Mouse (Mus musculus) spleen, postnatal 14 days (tissue): ENCODE measurements around the gene Psmd11.
A peak's percentile ranks its signal among the peaks of the same experiment; 100 is the strongest.

ENCODE experiments used
- DNase-seq, 2 experiments: peaks; one replicate each; pipeline ENCODE4 v3.0.0; 2021 to 2022; ENCODE audit warnings: low spot score in 2 of 2

Psmd11 gene

DNA sequence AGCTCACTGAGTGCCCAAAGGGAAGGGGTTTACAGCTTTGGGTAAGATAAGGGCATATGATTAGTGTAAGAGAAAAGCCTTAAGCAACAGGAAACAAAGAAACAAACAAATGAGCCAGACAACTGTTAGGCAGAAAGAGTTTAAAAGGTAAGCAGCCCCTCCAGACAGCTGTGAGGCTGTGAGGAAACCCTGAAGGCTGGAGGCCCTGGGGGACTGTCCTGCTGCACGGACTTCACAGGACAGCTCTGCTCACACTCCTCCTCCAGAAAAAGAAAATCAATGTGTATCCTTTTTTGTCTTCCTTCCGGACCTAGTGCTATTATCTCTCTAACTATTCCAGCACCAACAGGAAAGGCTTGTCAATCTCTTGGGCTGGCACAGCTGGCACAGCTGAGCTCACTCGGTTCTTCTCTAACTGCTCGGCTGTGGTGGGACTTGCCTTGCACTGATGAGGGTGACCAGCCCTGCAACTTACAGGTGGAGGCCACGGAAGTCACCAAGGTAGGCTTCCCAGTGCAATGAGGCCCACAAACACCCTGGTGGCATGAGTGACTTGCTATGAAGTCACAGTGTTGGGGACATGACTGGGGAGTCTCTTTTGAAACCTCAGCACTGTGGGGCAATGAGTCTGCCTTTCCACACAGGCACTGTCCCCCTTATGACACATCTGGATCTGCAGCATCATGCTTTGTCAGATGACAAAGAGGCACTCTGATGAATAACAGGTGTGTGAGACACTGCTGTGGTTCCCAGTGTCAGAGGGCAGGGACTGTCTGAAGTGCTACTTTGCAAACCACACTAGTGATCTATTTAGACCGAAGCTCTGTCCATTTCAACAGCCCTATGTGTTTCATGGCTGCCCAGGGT is 76.3 kb downstream of the Psmd11 start:
- DNase-seq, result no peak

GRCm38 (mm10) chr11:80505581-80505980 is 77.2 kb downstream of the Psmd11 start:
- no peak for DNase-seq

GRCm38 (mm10) chr11:80506483-80506882 is 78.1 kb downstream of the Psmd11 start:
- no peak for DNase-seq

DNA sequence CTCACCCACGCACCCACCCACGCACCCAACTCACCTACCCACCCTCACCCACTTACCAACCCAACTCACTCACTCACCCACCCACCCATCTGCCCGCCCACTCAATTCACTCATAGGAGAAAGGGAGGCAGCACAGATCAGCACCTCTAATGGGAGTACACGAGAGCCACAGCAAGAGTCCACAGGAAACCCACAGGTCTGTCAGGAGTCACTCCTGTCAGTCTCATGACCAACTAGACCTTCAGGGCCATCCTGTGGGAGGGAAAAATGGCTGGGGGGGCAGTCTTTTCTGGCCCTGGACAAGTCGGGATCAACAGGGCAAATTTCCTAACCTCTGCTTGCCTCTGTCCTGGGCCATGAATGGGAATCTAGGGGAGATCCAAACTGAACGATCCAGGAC is 79.4 kb downstream of the Psmd11 start:
- DNase-seq, result no peak

DNA sequence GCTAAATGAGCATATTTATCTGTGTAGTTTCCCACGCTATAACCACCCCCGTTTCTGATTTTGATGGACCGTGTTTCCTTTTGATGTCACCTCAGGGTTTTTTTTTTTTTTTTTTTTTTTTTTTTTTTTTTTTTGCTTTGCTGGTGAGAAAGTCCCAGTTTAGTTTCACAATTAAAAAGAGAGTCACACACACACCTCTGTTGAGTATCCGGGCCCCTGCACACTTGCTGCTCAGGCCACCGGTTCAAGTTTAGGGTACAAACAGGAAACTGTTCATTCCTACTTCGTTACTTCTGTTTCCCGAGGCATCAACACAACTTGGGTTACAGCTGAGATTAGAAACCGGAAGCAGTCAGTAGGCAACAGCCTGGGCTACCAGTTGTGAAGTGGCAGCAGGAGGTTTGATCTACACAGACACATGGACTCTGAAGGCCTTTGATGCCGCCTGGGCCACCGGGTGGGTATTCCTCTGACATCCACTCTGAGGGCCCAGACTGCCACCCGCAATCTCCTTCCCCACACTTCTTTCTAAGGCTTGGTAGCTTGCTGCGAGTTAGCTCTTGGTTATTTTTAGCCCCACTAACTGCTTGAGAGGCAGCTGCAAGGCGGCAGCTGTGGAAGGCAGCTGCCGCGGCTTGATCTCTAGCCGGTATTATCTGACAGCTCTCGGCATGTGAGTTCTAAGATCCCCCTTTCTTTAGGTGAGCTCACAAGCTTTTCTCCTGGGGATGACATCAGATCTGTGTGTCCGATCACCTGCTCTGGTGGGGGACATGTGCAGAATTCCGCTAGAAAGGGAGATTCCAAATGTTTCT is 80.2 kb downstream of the Psmd11 start:
- DNase-seq, result peak in 1 of 2 experiments; percentile 22

GRCm38 (mm10) chr11:80509176-80509506 is 80.7 kb downstream of the Psmd11 start:
- no peak for DNase-seq

DNA sequence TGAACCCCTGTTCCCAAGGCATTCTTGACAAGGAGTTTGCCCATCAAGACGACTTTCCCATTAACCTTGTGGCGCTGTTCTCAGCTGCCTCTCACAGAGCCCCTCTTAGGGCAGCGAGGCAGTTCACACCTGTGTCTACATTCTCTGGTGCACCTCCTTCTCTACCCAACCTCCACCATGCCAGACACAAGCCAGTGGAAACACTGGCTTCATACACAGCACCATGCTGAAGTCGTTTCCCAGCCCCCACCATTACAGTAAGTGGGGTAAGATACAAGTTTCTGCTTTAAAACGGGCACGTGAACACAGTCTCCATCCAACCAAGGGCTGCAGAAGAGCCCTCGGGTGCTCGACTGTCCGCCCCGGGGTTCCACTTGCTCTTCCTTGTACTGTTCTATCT is 81.7 kb downstream of the Psmd11 start:
- DNase-seq, result no peak

DNA sequence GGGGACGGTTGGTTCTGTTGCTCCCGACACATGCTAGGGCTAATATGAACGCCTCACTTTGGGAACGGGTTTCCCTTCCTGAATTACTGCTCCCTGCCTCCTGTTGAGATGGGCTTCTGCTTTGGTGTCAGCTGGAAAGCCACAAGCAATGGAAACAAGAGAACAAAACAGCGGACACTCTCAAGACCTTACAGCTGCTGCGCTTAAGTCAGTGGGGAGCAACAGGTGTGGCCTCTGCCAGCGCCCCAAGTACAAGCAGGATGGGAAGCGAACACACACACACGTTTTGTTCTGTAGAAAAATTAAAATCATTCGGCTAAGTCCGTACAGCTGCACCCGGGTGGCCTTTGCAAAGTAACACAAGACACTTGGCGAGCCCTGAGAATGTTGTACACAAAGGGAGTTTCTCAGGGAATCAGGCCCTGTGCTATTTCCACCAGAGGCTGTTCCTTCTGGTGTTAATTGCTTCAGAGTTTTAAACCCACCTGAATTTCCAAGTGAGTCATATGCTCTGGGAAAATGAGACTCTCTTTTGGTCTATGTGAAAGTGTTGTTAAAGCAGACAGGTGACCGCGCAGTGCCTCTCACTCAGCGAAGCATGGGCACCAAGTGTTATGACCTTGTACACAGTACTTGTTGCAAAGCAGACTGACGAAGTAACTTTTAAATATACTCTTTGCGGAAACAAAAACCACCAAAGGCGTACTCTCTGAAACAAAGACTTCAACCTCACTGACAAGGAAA is 84.1 kb downstream of the Psmd11 start:
- DNase-seq, result no peak

DNA sequence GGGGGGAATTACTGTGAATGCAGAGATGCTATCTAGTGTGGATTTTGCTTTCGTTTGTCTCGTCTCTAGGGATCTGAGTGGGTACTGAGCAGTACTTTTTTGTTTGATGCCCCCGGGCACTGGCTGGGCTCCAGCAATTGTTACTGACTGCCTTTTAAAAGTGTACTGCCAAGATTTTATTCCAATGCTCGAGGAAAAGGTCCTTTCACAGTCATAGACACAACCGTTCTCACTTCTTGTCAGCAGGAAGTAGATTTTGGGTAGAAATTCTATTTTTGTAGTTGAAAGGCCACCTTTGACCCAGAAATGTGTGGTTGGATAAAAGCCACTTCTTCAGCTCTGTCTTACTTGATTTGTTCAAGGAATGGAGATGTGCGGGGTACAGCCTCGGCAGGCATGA is 85.4 kb downstream of the Psmd11 start:
- DNase-seq, result no peak

DNA sequence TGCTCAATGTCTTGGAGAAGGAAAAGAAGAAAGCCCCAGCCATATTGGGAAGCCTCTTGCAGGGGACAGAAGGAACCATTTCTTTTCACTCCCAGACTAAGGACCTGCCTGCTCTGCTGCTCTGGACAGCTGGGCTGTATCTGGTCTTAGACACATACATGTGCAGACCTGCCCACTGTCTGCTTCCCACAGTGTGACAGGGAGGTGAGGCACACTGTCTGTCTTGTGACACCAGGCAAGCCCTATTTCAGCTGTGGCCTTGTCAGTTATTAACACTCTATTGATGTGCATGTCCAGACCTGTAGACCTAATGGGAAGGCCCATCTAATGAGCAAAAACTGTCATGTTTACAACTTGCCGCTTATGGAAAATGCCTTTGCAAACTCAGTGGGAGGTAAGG is 86.9 kb downstream of the Psmd11 start:
- DNase-seq, result no peak

DNA sequence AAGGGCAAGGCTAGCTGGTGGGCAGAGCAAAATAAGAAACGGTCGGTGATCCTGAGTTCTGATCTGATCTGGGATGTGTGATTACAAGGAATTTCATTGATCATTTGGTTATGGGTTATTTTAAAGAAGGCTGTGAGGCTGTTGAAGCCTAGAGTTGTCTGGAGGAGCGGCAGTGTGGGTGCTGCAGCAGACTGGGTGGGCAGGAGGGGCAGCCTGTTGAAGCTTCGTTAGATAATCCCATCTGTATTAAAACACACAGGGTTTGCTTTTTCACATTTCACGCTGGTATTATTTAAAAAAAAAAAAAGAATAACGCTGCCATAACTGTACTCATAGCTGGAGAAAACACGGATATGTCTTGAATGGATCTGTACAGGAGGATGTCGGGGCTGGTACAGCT is 87.5 kb downstream of the Psmd11 start:
- DNase-seq, result no peak

GRCm38 (mm10) chr11:80518421-80519367 is 90.3 kb downstream of the Psmd11 start:
- no peak for DNase-seq

- no peak for DNase-seq
Measured at GRCm38 (mm10) chr11:80521148-80521547, 92.7 kb downstream of the Psmd11 start.
